Mouse (Mus musculus): Measurements from ENCODE around the gene Gm26602. TPM values are rescaled to one million over a fixed set of nuclear protein-coding genes. Genes with fewer than 3 reads are reported as not detected.

The Gm26602 gene
- polyA plus RNA-seq, 1 experiment: not detected

GRCm38 (mm10) chr10:79924998-79925784 lies 14.5 kb downstream of the Gm26602 start:
- 0 out of 2 replicates have a peak, but pooled peaks cover 1% of the 10 kb centered on the region for H3K4me1 ChIP-seq (ENCODE audit: control insufficient read depth, insufficient read depth, low read length)
- no peak overlapping the region for H3K27ac ChIP-seq (ENCODE audit: insufficient read depth, low read length)
- TF ChIP-seq CTCF (IDR thresholded peaks at IDR 0.05; ENCODE audit: extremely low read depth, insufficient read depth, low read length): peak; percentile 93
- no peak for TF ChIP-seq POLR2A (IDR thresholded peaks at IDR 0.05; ENCODE audit: extremely low read depth, insufficient read depth, low read length)
- no peak overlapping the region for H3K4me3 ChIP-seq (ENCODE audit: insufficient read depth, low read length)

- no peak overlapping the region for H3K27ac ChIP-seq (ENCODE audit: insufficient read depth, low read length)
- no peaks in the 10 kb centered on the region for H3K4me1 ChIP-seq (ENCODE audit: control insufficient read depth, insufficient read depth, low read length)
- H3K4me3 ChIP-seq (ENCODE audit: insufficient read depth, low read length): peak overlapping the region; percentile 80
- no peak for TF ChIP-seq POLR2A (IDR thresholded peaks at IDR 0.05; ENCODE audit: extremely low read depth, insufficient read depth, low read length)
- TF ChIP-seq CTCF (IDR thresholded peaks at IDR 0.05; ENCODE audit: extremely low read depth, insufficient read depth, low read length): no peak
Measured at GRCm38 (mm10) chr10:79925785-79926490, 15.3 kb downstream of the Gm26602 start.

GRCm38 (mm10) chr10:79926491-79927323 lies 16.1 kb downstream of the Gm26602 start, which contains the start of gene Arid3a:
Arid3a (plus strand) TSS chr10:79927043.
- TF ChIP-seq CTCF (IDR thresholded peaks at IDR 0.05; ENCODE audit: extremely low read depth, insufficient read depth, low read length): no peak
- TF ChIP-seq POLR2A (IDR thresholded peaks at IDR 0.05; ENCODE audit: extremely low read depth, insufficient read depth, low read length): no peak
- Histone ChIP-seq H3K4me1 (ENCODE audit: control insufficient read depth, insufficient read depth, low read length) (no peaks in the 10 kb centered on the region), H3K27ac (ENCODE audit: insufficient read depth, low read length) (peak within 1 kb of the TSS; percentile 48), H3K4me3 (ENCODE audit: insufficient read depth, low read length) (peak within 1 kb of the TSS; percentile 80)

GRCm38 (mm10) chr10:79927324-79928029 lies 16.8 kb downstream of the Gm26602 start:
- H3K27ac ChIP-seq (ENCODE audit: insufficient read depth, low read length): peak overlapping the region; percentile 25
- TF ChIP-seq CTCF (IDR thresholded peaks at IDR 0.05; ENCODE audit: extremely low read depth, insufficient read depth, low read length): no peak
- no peak for TF ChIP-seq POLR2A (IDR thresholded peaks at IDR 0.05; ENCODE audit: extremely low read depth, insufficient read depth, low read length)
- H3K4me3 ChIP-seq (ENCODE audit: insufficient read depth, low read length): peak overlapping the region; percentile 80
- H3K4me1 ChIP-seq (ENCODE audit: control insufficient read depth, insufficient read depth, low read length): no peaks in the 10 kb centered on the region

GRCm38 (mm10) chr10:79928030-79928694 lies 17.5 kb downstream of the Gm26602 start:
- Histone ChIP-seq H3K4me1 (ENCODE audit: control insufficient read depth, insufficient read depth, low read length) (no peaks in the 10 kb centered on the region), H3K4me3 (ENCODE audit: insufficient read depth, low read length) (peak overlapping the region; percentile 80), H3K27ac (ENCODE audit: insufficient read depth, low read length) (0 out of 2 replicates have a peak overlapping the region, but pooled peaks have one; percentile 25)
- TF ChIP-seq POLR2A (IDR thresholded peaks at IDR 0.05; ENCODE audit: extremely low read depth, insufficient read depth, low read length) (no peak), CTCF (IDR thresholded peaks at IDR 0.05; ENCODE audit: extremely low read depth, insufficient read depth, low read length) (no peak)

- TF ChIP-seq POLR2A (IDR thresholded peaks at IDR 0.05; ENCODE audit: extremely low read depth, insufficient read depth, low read length) (no peak), CTCF (IDR thresholded peaks at IDR 0.05; ENCODE audit: extremely low read depth, insufficient read depth, low read length) (no peak)
- H3K27ac ChIP-seq (ENCODE audit: insufficient read depth, low read length): no peak overlapping the region
- peak overlapping the region; percentile 80; the same call in 1 of the 2 replicates for H3K4me3 ChIP-seq (ENCODE audit: insufficient read depth, low read length)
- H3K4me1 ChIP-seq (ENCODE audit: control insufficient read depth, insufficient read depth, low read length): no peaks in the 10 kb centered on the region
Measured at GRCm38 (mm10) chr10:79928907-79929701, 18.4 kb downstream of the Gm26602 start.

- TF ChIP-seq POLR2A (IDR thresholded peaks at IDR 0.05; ENCODE audit: extremely low read depth, insufficient read depth, low read length): no peak
- TF ChIP-seq CTCF (IDR thresholded peaks at IDR 0.05; ENCODE audit: extremely low read depth, insufficient read depth, low read length): no peak
- Histone ChIP-seq H3K27ac (ENCODE audit: insufficient read depth, low read length) (no peak overlapping the region), H3K4me1 (ENCODE audit: control insufficient read depth, insufficient read depth, low read length) (no peaks in the 10 kb centered on the region), H3K4me3 (ENCODE audit: insufficient read depth, low read length) (no peak overlapping the region)
Measured at GRCm38 (mm10) chr10:79929967-79930825, 19.5 kb downstream of the Gm26602 start.

Measured in cortical plate, adult 2 months (tissue).